Mouse (Mus musculus): ENCODE measurements at regions not wholly inside any gene's neighbourhood (a gene's known extent, or its start where the extent isn't known, plus 50 kb on each side); places are given as distances from the start of the nearest gene placed in this dataset.

- TF ChIP-seq E2F4 (IDR thresholded peaks at IDR 0.05; ENCODE audit: insufficient read depth) (no peak), POLR2A (IDR thresholded peaks at IDR 0.05; ENCODE audit: insufficient read length, low read depth) (no peak), MYOG (IDR thresholded peaks at IDR 0.05; ENCODE audit: control insufficient read depth in 1 of 3, insufficient read depth in 1 of 3, insufficient read length in 2 of 3, low read depth in 2 of 3) (no peak), POLR2AphosphoS2 (IDR thresholded peaks at IDR 0.05; ENCODE audit: insufficient read length, low read depth) (no peak)
Measured at GRCm38 (mm10) chr16:86647316-86647715, 706.7 kb upstream of the N6amt1 start.

Data from myocyte (in vitro differentiated cells).